Mouse (Mus musculus) embryonic fibroblast, embryonic 13.5 days (primary cell): ENCODE data around the gene Coq8a.

Experiments used
- CTCF ChIP-seq: IDR thresholded peaks from 2 replicates; pipeline ENCODE4 v1.5.1; 2011; ENCODE audit warnings: mild to moderate bottlenecking, control low read depth, low read length, moderate library complexity, borderline replicate concordance; ENCODE audit not compliant: insufficient read depth
- POLR2A ChIP-seq: IDR thresholded peaks from 2 replicates; pipeline ENCODE4 v1.6.1; 2011; ENCODE audit warnings: low read depth, mild to moderate bottlenecking, control low read depth, low read length, moderate library complexity

- TF ChIP-seq POLR2A (no peak), CTCF (no peak)
Observed at GRCm38 (mm10) chr1:180171883-180172282, 27.5 kb downstream of the Coq8a start.
